Mouse (Mus musculus) bone marrow macrophage, adult 2 months (primary cell): ENCODE results near the gene Pdzrn3.

ENCODE experiments used
- CTCF ChIP-seq: IDR thresholded peaks from 2 replicates; pipeline ENCODE4 v1.5.1; 2012; ENCODE audit warnings: low read depth, mild to moderate bottlenecking, low read length, moderate library complexity
- POLR2A ChIP-seq: IDR thresholded peaks from 2 replicates; pipeline ENCODE4 v1.6.1; 2012; ENCODE audit warnings: mild to moderate bottlenecking, low read depth, low read length, borderline replicate concordance

DNA sequence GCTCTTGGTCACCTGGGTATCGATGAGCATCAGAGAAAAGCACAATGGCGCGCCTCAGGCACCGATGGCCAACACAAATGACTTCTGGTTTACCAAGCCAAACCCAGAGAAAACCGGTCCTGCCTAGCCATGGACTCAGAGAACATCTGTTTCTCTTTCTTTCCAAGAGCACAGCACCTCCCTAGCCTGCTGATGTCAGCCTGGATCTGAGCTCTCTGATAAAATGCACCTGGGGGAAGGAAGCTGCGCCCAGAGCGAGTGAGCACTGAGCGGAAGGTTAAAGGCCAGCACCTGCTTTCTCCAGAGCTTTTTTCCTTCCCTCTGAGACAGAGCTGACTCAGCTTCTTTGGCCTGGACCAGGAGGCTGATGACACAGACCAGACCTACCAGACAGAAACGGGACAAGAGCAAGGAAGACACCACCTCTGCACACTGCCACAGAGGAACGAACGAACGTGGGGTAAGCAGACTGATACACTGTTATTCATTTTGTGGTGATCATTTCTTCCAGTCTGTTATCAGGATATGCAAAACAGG lies 84.6 kb downstream of the Pdzrn3 start:
- TF ChIP-seq CTCF = no peak
- TF ChIP-seq POLR2A = no peak
